Mouse (Mus musculus): Measurements from ENCODE around the gene Snap25.

Snap25 gene

GRCm38 (mm10) chr2:136712441-136713015, 725 bp upstream of the Snap25 start:
- no peak for DNase-seq (ENCODE audit: low read depth, low spot score)

- DNase-seq (ENCODE audit: low read depth, low spot score): peak; percentile 30
These were observed 757 bp downstream of the Snap25 start for GRCm38 (mm10) chr2:136714008-136714411.

DNA sequence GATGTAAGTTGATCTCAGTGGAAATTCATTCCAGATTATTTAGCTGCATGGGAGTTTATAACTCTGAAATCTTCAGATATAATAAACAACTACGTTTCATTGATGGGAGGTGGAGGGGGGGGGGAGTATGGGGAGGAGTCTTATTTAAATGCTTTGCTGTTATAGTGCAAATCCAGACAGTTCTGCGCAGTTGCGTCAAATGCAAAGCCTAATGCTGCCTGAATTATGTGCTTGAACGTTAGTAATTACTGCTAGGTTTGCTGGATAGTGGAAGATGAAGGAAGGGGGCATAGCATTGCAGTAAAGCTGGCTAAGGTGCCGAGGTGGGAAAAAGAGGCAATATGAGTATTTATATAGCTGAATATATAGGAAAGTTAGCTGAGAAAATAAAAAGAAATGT, 2.3 kb downstream of the Snap25 start:
- DNase-seq (ENCODE audit: low read depth, low spot score): no peak

DNA sequence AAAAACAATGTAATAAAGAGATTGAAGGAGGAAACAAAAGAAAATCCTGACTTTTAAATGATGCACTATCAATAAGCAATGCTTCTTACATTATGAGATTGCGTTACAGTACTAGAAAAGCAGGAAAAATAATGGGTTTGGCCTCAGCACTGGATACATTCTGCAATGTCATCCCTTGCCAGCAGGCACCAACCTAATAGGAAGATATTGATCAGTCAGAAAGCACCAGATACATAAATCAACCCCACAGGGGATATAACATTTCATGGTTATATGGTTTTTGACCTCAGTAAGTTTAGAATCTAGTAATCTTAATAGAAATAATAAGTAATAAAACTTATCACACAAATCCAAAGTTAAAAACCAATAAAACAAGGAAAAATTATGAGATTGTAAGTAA, 3.1 kb downstream of the Snap25 start:
- DNase-seq (ENCODE audit: low read depth, low spot score): no peak

DNA sequence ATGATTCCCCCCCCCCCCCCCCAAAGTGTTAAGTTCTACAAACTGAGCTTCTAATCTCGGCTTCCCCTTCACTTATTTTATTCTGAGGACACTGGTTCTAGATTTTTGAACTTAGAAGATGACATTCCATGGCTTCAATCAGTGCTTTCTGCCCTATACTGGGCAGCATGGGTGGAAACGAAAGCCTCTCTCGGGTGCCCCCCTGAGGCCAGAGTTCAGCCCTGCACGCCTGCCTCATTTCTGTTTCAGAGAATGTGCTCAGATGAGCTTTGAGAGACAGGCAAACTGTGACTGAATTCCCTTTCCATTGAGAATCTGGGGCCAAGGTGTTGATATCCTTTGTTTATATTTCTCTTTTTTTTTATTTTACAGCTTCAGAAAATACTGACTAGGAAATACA, 7.0 kb downstream of the Snap25 start:
- no peak for DNase-seq (ENCODE audit: low read depth, low spot score)

DNA sequence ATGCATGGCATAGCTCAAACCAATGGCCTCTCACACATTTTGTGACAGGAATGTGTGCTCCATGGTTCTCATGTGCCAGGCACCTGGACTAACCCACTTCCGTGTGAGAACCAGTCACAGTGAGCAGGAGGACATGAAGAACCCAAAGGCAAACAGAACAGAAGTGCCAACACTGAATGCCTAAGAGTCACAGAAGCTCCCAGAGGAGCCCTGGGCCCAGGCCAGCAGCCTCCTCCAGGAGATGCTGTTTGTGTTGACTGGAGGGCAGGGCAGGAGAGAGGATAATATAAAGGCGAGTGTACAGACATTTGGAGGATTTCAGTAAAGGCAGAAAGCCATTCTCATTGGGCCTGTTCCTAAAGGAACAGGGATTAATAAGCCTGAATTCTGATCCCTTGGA, 25.0 kb downstream of the Snap25 start:
- DNase-seq (ENCODE audit: low read depth, low spot score): no peak

GRCm38 (mm10) chr2:136742230-136742629, 29.0 kb downstream of the Snap25 start:
- no peak for DNase-seq (ENCODE audit: low read depth, low spot score)

GRCm38 (mm10) chr2:136744683-136745326, 31.6 kb downstream of the Snap25 start:
- no peak for DNase-seq (ENCODE audit: low read depth, low spot score)

- DNase-seq (ENCODE audit: low read depth, low spot score): no peak
These were observed 32.2 kb downstream of the Snap25 start for GRCm38 (mm10) chr2:136745327-136745994.

DNA sequence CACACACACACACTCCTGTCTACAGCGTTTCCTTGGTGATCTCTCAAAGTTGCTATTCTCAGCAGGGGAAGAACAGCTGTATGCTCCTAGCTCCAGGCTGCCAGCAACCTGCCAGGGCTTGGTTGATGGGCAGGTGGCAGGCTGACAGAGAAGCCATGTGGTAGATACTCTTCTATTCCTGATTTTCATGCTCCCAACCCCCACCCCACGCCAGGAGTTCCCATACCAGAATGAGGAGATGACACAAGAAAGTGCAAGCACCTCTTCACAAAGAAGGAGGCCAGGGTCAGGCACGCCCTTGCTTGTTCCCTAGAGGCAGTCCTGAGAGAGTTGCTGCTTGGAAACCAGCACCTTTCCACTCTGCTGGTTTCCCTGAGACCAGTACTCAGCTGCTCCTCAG, 40.4 kb downstream of the Snap25 start:
- DNase-seq (ENCODE audit: low read depth, low spot score): no peak

DNA sequence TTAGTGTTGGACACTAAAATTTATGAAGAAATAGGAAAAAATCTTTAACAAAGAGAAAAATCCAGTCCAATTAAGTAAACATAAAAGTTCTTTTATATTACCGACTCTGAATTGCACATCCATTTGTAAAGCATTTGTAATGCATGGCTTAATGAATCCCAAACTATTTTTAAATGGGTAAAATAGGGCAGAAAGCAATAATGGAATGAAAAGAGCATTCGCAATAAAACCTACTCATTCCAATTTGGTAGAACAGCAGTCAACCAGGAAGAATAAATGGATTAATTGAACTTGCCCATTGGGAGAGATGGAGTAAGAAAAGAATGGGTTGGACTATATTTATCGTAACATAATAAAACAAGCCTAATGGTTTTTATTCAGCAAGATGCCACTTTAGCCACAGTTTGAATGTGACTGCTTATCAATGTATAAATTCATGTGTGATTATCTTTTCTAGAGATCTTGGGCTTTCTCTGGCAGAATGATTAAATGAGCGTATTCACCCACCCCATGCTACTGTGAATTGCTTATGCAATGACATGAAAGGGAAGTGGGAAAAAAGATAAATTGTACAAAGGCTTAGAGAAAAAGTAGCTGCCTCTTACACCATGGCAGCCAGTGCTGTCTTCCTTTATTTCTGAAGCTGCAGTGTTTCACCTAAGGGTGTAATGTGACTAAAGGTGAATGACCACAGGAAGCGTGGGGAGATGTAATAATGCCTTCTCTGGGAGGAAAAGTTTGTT, 45.7 kb downstream of the Snap25 start:
- no peak for DNase-seq (ENCODE audit: low read depth, low spot score)

DNA sequence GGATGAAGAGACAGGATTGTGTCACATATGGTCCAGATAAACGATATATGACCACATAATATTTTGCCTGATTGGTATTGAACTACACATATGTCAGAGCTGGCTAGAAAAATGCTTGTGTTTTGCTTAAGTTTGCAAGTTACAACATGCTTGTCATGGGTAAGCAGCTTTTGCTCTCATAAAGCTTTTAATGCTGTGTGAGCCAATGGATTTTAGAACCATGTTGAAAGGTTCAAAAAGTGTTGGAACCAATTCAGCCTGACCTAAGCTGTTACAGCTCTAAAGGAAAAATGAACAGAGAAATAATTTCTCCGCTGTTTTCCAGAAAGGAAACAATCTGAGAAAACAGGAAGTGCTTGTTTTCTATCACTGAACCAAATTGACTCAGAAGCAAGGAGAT, 64.9 kb downstream of the Snap25 start:
- DNase-seq (ENCODE audit: low read depth, low spot score): peak; percentile 26

DNA sequence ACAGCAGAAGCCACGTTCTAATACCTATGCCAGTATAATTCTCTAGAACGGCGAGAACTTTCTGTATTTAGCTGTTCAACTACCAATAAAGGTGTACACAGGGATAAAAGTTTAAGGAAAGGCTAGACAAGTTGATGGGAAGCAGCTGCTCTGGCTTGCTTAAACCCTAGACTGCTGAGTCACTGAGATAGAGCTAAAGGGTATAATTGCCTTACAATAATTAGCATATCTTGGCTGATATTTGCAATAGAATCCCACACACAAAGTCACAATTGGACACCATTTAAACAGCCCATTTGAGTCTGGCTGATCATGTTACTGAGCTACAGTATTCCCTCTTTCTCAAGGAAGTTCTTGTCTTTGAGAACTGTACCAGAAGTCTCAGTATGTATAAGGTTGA, 65.4 kb downstream of the Snap25 start:
- DNase-seq (ENCODE audit: low read depth, low spot score): no peak

- DNase-seq (ENCODE audit: low read depth, low spot score): no peak
These were observed 67.0 kb downstream of the Snap25 start for GRCm38 (mm10) chr2:136780268-136780667.

DNA sequence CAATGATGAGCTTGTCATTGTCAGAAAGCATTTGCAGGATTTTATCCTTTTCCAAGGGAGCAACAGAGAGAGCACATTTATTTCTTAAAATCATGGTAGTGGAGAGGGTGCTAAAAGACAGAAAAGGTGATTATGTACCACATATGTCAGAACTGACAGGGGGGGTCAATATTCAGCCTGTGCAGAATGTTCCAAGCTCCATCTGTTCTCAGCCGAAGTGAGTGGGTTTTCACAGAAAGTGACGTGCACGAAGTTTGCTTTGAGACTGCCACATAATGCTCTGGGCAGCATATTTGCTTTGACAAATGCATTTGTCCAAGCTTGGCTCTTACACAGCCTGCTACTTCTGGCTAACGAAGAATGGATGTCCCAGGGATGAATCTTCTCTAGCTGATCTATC, 71.1 kb downstream of the Snap25 start:
- no peak for DNase-seq (ENCODE audit: low read depth, low spot score)

DNA sequence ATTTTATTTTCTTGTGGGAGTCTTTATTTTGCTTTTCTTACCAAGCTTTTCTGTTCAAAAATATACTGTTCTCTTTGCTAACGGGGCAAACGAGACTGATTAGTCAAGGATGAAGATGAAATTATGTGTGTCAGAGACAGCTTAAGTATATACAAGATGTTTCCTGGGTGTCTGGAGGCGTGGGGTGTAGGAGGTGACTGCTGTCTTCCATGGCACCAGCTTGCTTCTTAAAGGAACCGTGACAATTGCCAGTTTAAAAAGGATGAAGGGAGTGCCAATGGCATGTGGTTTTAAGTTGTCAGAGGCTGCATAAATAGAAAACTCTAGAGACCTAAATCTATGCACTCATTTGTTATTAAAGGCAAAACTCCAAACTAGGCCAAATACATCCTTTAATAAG, 75.1 kb downstream of the Snap25 start:
- no peak for DNase-seq (ENCODE audit: low read depth, low spot score)

- no peak for DNase-seq (ENCODE audit: low read depth, low spot score)
These were observed 83.3 kb downstream of the Snap25 start for GRCm38 (mm10) chr2:136796518-136796917.

- no peak for DNase-seq (ENCODE audit: low read depth, low spot score)
These were observed 85.7 kb downstream of the Snap25 start for GRCm38 (mm10) chr2:136798887-136799430.

DNA sequence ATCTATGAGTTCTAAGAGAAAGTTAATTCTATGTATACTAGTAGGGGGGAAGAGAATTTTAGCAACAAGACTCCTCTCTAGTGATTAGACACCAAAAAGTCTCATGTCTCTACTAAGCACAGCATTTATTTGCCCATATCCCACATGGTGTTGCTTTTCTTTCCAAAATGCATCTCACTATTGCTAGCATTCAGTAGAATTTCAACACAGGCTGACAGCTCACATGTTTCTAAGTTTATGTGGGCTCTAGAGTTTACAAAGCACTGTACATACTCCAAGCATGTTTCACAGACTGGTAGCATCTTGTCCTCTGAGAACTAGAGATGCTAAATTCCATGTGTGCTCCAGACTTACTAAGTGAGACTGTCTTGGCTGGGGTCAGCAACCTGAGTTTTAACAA, 87.8 kb downstream of the Snap25 start:
- DNase-seq (ENCODE audit: low read depth, low spot score): no peak

DNA sequence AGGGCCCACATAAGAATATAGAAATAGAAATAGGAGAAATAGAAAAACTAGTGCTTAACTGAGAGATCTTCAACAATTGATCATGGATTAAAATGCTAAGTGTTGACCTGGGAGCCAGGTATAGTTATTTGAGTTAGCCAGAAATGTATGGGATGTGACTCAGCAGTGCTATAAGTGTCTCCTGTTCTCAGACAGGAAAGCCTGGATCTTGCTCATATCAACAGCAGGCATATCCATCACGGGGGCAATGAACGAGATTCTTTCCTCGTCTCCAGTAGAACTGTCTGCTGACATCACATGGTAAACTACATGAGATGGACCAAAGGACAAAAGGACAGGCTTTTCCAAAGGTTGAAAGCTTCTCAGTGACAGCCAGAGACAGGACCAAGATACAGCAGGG, 88.8 kb downstream of the Snap25 start:
- no peak for DNase-seq (ENCODE audit: low read depth, low spot score)

GRCm38 (mm10) chr2:136803142-136803541, 89.9 kb downstream of the Snap25 start:
- no peak for DNase-seq (ENCODE audit: low read depth, low spot score)

GRCm38 (mm10) chr2:136807992-136808726, 94.9 kb downstream of the Snap25 start:
- peak; percentile 27 for DNase-seq (ENCODE audit: low read depth, low spot score)
